Mouse (Mus musculus) layer of hippocampus, adult 8-10 months (tissue): Measurements from ENCODE around the gene Cdkn1b. TPM values are rescaled to one million over a fixed set of nuclear protein-coding genes. Genes with fewer than 3 reads are reported as not detected.
A peak's percentile ranks its signal among the peaks of the same experiment; 100 is the strongest.

ENCODE experiments used
- DNase-seq, 2 experiments: peaks; one replicate each; pipeline ENCODE4 v3.0.0; 2022; ENCODE audit warnings: low spot score in 2 of 2
- total RNA-seq, 4 experiments: library from RNA; stranded (reverse); gene quantifications; 2 replicates each; pipeline ENCODE4 v1.2.4; 2022

Gene Cdkn1b
- 10 to 100 TPM; 35.4 to 46.5 (median 40.5) TPM for total RNA-seq

DNA sequence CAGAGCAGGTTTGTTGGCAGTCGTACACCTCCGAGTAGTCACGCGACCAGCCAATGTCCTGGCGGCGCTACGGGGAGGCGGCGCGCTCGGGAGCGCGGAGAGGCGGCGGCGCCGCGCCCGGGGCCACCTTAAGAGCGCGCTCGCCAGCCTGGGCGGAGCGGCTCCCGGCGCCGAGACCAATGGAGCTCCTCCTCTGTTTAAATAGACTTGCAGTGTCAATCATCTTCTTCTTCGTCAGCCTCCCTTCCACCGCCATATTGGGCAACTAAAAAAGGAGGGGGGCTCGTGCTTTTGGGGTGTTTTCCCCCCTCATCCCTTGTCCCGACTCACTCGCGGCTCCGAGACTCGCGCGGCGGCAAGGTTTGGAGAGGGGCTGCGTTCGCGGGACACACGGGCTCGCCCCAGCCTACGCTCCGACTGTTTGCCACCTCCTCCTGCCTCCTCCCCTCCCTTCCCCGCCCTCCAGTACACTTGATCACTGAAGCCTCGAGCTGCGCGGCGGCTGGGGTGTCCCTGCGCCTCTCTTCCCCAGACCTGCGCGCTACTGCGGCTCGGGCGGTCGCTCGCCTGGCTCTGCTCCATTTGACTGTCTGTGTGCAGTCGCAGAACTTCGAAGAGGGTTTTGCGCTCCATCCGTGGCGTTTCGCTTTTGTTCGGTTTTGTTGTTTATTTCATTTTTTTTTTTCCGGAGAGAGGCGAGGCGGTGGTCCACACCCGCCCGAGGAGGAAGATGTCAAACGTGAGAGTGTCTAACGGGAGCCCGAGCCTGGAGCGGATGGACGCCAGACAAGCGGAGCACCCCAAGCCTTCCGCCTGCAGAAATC lies at the start of gene Cdkn1b:
TSS of gene Cdkn1b (plus strand) at position 212 of the 824 bp plus-strand sequence.
- peak; percentile 88 to 91 for DNase-seq

DNA sequence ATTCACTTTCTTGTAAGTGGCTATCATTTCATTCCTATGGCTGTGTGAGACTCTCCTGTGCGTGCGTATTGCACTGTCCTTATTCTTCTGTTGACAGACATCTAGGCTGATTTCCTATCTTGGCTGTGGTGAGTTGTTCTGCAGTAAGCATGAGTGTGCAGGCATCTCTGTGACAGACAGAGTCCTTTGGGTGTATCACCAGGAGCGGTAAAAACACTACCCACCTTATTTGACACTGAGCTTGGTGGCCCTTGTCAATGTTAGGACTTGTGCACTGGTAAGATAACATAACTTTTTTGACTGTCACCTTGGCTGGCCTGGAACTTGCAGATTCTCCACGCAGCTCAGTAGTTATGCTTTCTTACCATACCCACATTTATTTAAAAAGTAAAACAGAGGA lies 49.3 kb upstream of the Cdkn1b start:
- no peak for DNase-seq

- DNase-seq = no peak
Measured at GRCm38 (mm10) chr6:134872236-134872635, 48.0 kb upstream of the Cdkn1b start.

GRCm38 (mm10) chr6:134873018-134873417 lies 47.2 kb upstream of the Cdkn1b start:
- no peak for DNase-seq

- no peak for DNase-seq
Measured at GRCm38 (mm10) chr6:134876795-134877194, 43.4 kb upstream of the Cdkn1b start.

DNA sequence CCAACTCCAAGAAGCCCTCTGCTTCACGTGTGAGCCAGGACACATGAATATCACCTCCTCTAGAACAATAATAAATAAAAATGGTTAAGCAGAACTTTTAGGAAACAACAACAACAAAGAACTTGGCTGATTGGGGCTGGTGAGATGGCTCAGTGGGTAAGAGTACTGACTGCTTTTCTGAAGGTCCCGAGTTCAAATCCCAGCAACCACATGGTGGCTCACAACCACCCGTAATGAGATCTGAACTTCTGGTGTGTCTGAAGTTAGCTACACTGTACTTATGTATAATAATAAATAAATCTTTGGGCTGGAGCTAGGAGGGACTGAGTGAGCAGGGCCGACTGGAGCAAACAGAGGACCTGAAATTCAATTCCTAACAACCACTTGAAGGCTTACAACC lies 42.9 kb upstream of the Cdkn1b start:
- no peak for DNase-seq

DNA sequence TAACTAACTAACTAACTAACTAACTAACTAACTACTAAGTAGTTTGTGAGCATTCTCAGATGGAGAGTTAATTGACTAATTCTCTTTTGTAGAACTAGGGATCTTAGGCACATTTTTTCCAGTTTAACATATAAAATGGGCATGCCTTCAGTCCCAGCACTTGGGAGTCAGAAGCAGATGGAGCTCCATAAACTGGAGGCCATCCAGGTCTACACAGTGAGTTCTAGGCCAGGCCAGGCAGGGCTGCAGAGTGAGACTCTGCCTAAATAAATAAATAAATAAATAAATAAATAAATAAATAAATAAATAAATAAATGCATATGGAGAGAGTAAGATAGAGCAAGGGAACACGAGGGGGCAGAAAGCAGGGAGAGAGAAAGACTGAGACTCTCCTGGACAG lies 42.3 kb upstream of the Cdkn1b start:
- DNase-seq = no peak

- no peak for DNase-seq
Measured at GRCm38 (mm10) chr6:134879556-134879955, 40.6 kb upstream of the Cdkn1b start.

GRCm38 (mm10) chr6:134880046-134880445 lies 40.2 kb upstream of the Cdkn1b start:
- no peak for DNase-seq

DNA sequence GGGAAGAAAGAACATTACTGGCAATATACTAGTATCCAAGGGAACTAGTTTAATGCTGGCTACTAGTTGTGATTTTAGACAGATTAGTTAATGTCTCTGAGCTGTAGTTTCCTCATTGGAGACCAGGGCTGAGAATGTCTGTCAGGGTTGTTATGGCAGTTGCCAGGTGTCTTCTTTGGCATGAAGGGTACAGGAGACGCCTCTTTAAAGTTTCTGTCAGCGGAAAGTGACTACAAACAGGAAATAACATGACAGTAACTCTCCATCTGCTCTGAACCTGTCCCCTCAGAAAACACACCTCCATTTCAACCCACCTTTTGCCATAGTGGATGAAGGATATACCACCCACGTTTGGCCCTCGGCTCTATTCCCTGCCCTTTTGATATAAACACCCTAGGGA lies 36.5 kb upstream of the Cdkn1b start:
- no peak for DNase-seq

- no peak for DNase-seq
Measured at GRCm38 (mm10) chr6:134885515-134885914, 34.7 kb upstream of the Cdkn1b start.

DNA sequence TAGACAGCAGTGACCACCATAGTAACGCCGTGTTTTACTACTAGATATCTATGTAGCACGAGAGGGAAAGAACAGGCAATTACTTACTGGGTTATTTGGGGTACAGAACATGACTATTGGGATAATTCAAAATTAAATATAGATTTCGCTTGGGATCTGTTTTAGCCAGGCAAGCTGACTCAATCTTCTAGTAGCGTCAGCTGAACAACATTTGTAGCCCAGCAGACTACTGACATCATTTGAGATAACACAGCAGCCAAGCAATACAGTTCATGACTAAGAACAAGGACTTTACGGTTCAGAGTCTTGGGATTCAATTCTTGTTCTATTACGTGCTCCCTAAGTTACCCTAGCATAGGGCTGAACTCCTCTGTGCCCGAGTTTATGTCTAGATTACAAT lies 33.7 kb upstream of the Cdkn1b start:
- DNase-seq = no peak

GRCm38 (mm10) chr6:134887008-134887407 lies 33.2 kb upstream of the Cdkn1b start:
- peak; percentile 23 to 42 for DNase-seq

GRCm38 (mm10) chr6:134887711-134888449 lies 32.3 kb upstream of the Cdkn1b start:
- DNase-seq = peak; percentile 83 to 91

DNA sequence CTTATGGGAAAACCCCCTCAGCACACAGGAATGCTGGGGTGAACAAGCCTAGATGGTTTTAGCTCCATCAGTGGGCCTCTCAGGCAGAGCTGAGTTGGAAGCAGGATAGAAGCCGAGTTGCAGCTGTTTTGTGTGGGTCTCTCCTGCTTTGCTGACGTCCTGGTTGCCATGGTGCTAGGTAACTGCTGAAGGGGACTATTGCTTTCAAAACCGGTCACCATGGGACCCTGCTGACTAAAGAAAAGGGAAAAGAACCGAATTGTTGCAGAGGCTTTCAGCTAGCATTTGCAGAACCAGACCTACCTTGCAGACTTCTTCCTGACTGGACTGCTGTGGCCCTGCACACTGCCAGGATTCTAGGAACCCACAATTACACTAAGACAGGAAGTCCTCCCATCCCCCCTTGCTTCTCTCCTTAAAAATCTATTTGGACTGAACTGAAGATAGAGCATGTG lies 31.6 kb upstream of the Cdkn1b start:
- peak; percentile 64 to 80 for DNase-seq

- no peak for DNase-seq
Measured at GRCm38 (mm10) chr6:134889763-134890162, 30.4 kb upstream of the Cdkn1b start.

DNA sequence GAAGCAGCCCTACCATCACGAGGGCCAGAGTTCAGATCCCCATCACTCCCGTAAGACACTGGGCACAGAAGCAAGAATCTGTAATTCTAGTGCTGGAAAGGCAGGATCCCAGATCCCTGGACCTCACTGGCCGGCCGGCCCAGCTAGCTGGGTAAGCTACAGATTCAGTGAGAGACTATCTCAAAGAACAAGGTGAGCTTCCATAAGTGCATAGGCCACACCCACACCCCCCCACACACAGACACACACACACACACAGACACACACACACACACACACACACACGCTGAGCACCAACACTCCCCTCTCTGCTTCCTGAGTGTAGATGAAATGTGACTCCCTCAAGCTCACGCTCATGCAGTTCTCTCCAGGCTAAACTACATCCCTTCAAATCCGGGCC lies 29.8 kb upstream of the Cdkn1b start:
- DNase-seq = no peak

GRCm38 (mm10) chr6:134896570-134897436 lies 23.4 kb upstream of the Cdkn1b start:
- no peak for DNase-seq

GRCm38 (mm10) chr6:134897443-134898094 lies 22.6 kb upstream of the Cdkn1b start:
- peak; percentile 89 to 95 for DNase-seq

- DNase-seq = peak; percentile 82 to 86
Measured at GRCm38 (mm10) chr6:134898095-134898965, 21.9 kb upstream of the Cdkn1b start, which contains the start of gene Gpr19. Gpr19 (minus strand) TSS chr6:134898578.
